Mouse (Mus musculus): ENCODE data around the gene Gm10306. TPM values are rescaled to one million over a fixed set of nuclear protein-coding genes. Genes with fewer than 3 reads are reported as not detected.

Gene Gm10306
- polyA plus RNA-seq, 1 experiment from 2014 or later, result not detected

- no peaks in the 10 kb centered on the region for H3K9me3 ChIP-seq (ENCODE audit: control insufficient read depth, low read length)
- ATAC-seq (ENCODE audit: low FRiP score) (no peak; the same call in 1 of the 2 replicates), DNase-seq (ENCODE audit: low spot score) (no peak)
- peak overlapping the region; percentile 44 for H3K4me2 ChIP-seq (replicated peaks; ENCODE audit: low read depth, low read length)
- H3K27ac ChIP-seq (ENCODE audit: low read depth, low read length), result peak overlapping the region; percentile 84
- H3K9ac ChIP-seq (ENCODE audit: low read depth, low read length), result peak overlapping the region; percentile 95
- no peaks in the 10 kb centered on the region for H3K36me3 ChIP-seq (ENCODE audit: control insufficient read depth, insufficient read depth, low read length)
- WGBS, result 0% methylated on average over 32 of the region's 33 CpGs
- H3K27me3 ChIP-seq (ENCODE audit: control insufficient read depth, insufficient read depth, low read length), result no peaks in the 10 kb centered on the region
- H3K4me1 ChIP-seq (replicated peaks; ENCODE audit: control insufficient read depth, insufficient read depth, low read length), result no peaks in the 10 kb centered on the region
- peak overlapping the region; percentile 88 for H3K4me3 ChIP-seq (ENCODE audit: low read depth, low read length)
These were observed 46.2 kb downstream of the Gm10306 start for GRCm38 (mm10) chr4:94602496-94603030.

DNA sequence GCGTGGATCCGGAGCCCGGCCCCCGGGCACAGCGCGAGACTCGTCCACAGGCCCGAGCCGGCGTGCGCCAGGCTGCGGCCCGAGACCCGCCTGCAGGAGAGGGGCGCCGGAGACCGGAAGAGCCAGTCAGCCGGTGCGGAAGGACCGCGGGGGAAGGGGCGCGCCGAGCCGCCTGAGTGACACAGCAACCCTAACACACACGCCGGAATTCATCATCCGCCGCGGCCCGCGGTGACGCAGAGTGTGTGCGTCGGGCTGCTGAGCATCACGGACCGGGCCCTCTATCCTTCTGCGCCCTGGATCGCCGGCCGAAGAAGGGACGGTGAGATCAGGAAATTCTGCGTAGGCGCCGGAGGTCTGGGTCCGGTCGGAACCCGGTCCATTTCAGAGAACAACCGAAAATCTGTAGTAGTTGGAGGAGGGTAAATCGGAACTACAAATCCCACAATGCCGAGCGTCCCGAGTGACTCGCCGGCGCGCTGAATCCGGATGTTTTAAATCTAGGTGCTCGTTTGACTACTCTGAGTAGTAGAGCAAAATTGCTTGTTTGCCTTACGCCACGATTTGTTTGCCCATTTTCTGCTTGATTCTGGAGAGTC lies 46.8 kb downstream of the Gm10306 start, which contains the start of gene Plaa:
Gene Plaa, minus strand, starts transcription at position 214 of the 599 bp plus-strand sequence.
- H3K4me2 ChIP-seq (replicated peaks; ENCODE audit: low read depth, low read length), result peak within 1 kb of the TSS; percentile 64
- DNase-seq (ENCODE audit: low spot score) (peak; percentile 95), ATAC-seq (ENCODE audit: low FRiP score) (peak; percentile 100)
- peak within 1 kb of the TSS; percentile 84 for H3K27ac ChIP-seq (ENCODE audit: low read depth, low read length)
- peak within 1 kb of the TSS; percentile 88 for H3K4me3 ChIP-seq (ENCODE audit: low read depth, low read length)
- H3K36me3 ChIP-seq (ENCODE audit: control insufficient read depth, insufficient read depth, low read length), result no peaks in the 10 kb centered on the region
- no peaks in the 10 kb centered on the region for H3K9me3 ChIP-seq (ENCODE audit: control insufficient read depth, low read length)
- no peaks in the 10 kb centered on the region for H3K27me3 ChIP-seq (ENCODE audit: control insufficient read depth, insufficient read depth, low read length)
- WGBS, result under 1% methylated on average over 51 of the region's 61 CpGs
- no peaks in the 10 kb centered on the region for H3K4me1 ChIP-seq (replicated peaks; ENCODE audit: control insufficient read depth, insufficient read depth, low read length)
- H3K9ac ChIP-seq (ENCODE audit: low read depth, low read length), result peak within 1 kb of the TSS; percentile 95

DNA sequence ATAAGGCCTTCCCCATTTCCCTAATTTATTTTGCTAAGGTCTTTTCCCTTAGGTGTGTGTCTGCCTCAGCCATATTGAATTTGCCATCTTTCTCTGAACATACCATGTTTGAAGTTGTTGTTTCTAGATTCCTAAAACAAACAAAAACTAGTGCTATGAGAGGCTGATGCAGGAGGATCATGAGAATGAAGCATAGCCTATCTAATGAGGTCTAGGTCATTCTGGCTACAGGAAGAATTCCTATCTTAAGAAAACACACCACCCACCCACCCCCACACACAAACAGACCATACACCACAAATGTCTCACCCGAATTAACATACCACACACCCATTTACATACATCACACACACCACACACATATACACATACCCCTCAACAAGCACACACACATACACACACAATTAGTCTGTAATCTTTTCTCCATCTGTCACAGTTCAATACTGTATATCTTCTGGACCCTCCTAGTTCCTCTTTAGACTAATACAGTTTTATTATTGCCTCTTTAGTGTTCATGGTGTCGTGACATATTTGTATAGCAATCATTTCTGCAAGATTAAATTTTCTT lies 48.2 kb downstream of the Gm10306 start:
- no peaks in the 10 kb centered on the region for H3K9me3 ChIP-seq (ENCODE audit: control insufficient read depth, low read length)
- no peak overlapping the region for H3K9ac ChIP-seq (ENCODE audit: low read depth, low read length)
- H3K36me3 ChIP-seq (ENCODE audit: control insufficient read depth, insufficient read depth, low read length), result no peaks in the 10 kb centered on the region
- H3K4me3 ChIP-seq (ENCODE audit: low read depth, low read length), result no peak overlapping the region
- H3K4me2 ChIP-seq (replicated peaks; ENCODE audit: low read depth, low read length), result no peak overlapping the region
- DNase-seq (ENCODE audit: low spot score), result no peak
- no peak overlapping the region for H3K27ac ChIP-seq (ENCODE audit: low read depth, low read length)
- 93% methylated on average over 2 of the region's 2 CpGs for WGBS
- H3K4me1 ChIP-seq (replicated peaks; ENCODE audit: control insufficient read depth, insufficient read depth, low read length), result no peaks in the 10 kb centered on the region
- H3K27me3 ChIP-seq (ENCODE audit: control insufficient read depth, insufficient read depth, low read length), result no peaks in the 10 kb centered on the region
- ATAC-seq (ENCODE audit: low FRiP score), result no peak

DNA sequence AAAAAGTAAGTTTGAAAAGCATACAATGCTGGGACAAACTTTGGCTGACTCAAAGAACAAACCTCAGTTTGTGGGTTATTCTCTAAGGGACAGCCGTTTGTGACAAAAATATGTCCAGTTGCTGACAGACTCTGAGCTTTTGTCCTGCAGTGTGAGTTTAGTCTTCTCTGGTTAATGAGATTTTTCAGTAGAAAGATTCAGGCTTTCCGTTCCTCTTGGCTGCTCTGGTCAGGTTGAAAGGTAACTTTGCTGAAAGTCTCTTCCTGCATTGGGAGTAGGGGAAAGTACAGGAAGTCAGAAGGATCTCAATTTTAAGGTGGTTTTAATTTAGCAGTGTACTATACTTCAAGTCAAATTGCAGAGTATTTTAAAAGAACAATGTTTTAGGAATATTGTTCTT lies 49.2 kb downstream of the Gm10306 start:
- Histone ChIP-seq H3K4me3 (ENCODE audit: low read depth, low read length) (no peak overlapping the region), H3K4me2 (replicated peaks; ENCODE audit: low read depth, low read length) (no peak overlapping the region), H3K9me3 (ENCODE audit: control insufficient read depth, low read length) (no peaks in the 10 kb centered on the region), H3K27ac (ENCODE audit: low read depth, low read length) (no peak overlapping the region), H3K4me1 (replicated peaks; ENCODE audit: control insufficient read depth, insufficient read depth, low read length) (no peaks in the 10 kb centered on the region), H3K27me3 (ENCODE audit: control insufficient read depth, insufficient read depth, low read length) (no peaks in the 10 kb centered on the region), H3K9ac (ENCODE audit: low read depth, low read length) (no peak overlapping the region), H3K36me3 (ENCODE audit: control insufficient read depth, insufficient read depth, low read length) (no peaks in the 10 kb centered on the region)
- WGBS, result 92% methylated on average over 2 of the region's 2 CpGs
- ATAC-seq (ENCODE audit: low FRiP score), result no peak
- no peak for DNase-seq (ENCODE audit: low spot score)

Other genes with a start within 250 kb of the Gm10306 start
- 30.4 and 32.4 TPM in 2 replicates for gene Caap1, start 250 bp downstream of the Gm10306 start, polyA plus RNA-seq (2014; fragmentation: Nextera tagmentation; extraction: Ambion mirVana)
- 96.4 and 97.7 TPM in 2 replicates for gene Plaa, start 46.7 kb downstream of the Gm10306 start, polyA plus RNA-seq (2014; fragmentation: Nextera tagmentation; extraction: Ambion mirVana)
- gene Ift74, start 57.9 kb downstream of the Gm10306 start, polyA plus RNA-seq (2014; fragmentation: Nextera tagmentation; extraction: Ambion mirVana), result 59.4 and 62.3 TPM in 2 replicates
- gene Lrrc19, start 93.6 kb downstream of the Gm10306 start, polyA plus RNA-seq (2014; fragmentation: Nextera tagmentation; extraction: Ambion mirVana), result 0.68 and 1.3 TPM in 2 replicates
- 11.4 and 11.6 TPM in 2 replicates for gene Tek, start 182.7 kb downstream of the Gm10306 start, polyA plus RNA-seq (2014; fragmentation: Nextera tagmentation; extraction: Ambion mirVana)

All from hindbrain, embryonic 11.5 days (tissue).